Mouse (Mus musculus) myocyte (in vitro differentiated cells): ENCODE results near the gene Peak1. TPM values are rescaled to one million over a fixed set of nuclear protein-coding genes. Genes with fewer than 3 reads are reported as not detected.

ENCODE experiments used
- H3K27me3 ChIP-seq: one replicate; pipeline ENCODE4 v1.6.1; 2011; ENCODE audit not compliant: control insufficient read depth, insufficient read depth, insufficient read length
- H3K36me3 ChIP-seq: one replicate; pipeline ENCODE4 v1.6.1; 2011; ENCODE audit not compliant: control insufficient read depth, insufficient read depth
- H3K4me2 ChIP-seq: one replicate; pipeline ENCODE4 v1.6.1; 2011; ENCODE audit warnings: low read depth, control low read depth
- H3K4me3 ChIP-seq: one replicate; pipeline ENCODE4 v1.5.1; 2011; ENCODE audit warnings: mild to moderate bottlenecking, control low read depth, moderate library complexity
- H3K79me2 ChIP-seq: one replicate; pipeline ENCODE4 v1.6.1; 2011; ENCODE audit not compliant: control insufficient read depth, insufficient read depth
- H3ac ChIP-seq: one replicate; pipeline ENCODE4 v1.6.1; 2011; ENCODE audit not compliant: control insufficient read depth, insufficient read length
- CEBPB ChIP-seq: IDR thresholded peaks from 2 replicates; pipeline ENCODE4 v1.6.1; 2011; ENCODE audit warnings: mild to moderate bottlenecking, moderate library complexity; ENCODE audit not compliant: poor library complexity, insufficient read depth, severe bottlenecking
- E2F4 ChIP-seq: IDR thresholded peaks from one replicate; pipeline ENCODE4 v1.6.1; 2011; ENCODE audit warnings: mild to moderate bottlenecking, control low read depth, moderate library complexity; ENCODE audit not compliant: insufficient read depth
- MAX ChIP-seq: IDR thresholded peaks from one replicate; pipeline ENCODE4 v1.6.1; 2011; ENCODE audit warnings: low read depth, mild to moderate bottlenecking, control low read depth
- MYOD1 ChIP-seq, 3 experiments: IDR thresholded peaks; one replicate each; pipeline ENCODE4 v1.6.1; 2011; ENCODE audit warnings: control low read depth in 2 of 3, low read depth in 2 of 3, mild to moderate bottlenecking in 2 of 3, moderate library complexity in 1 of 3; ENCODE audit not compliant: insufficient read length in 2 of 3, control insufficient read depth in 1 of 3
- MYOG ChIP-seq, 3 experiments: IDR thresholded peaks; one replicate each; pipeline ENCODE4 v1.6.1; 2011; ENCODE audit warnings: control low read depth in 2 of 3, low read depth in 2 of 3, mild to moderate bottlenecking in 2 of 3; ENCODE audit not compliant: insufficient read length in 2 of 3, control insufficient read depth in 1 of 3, insufficient read depth in 1 of 3
- POLR2A ChIP-seq: IDR thresholded peaks from one replicate; pipeline ENCODE4 v1.6.1; 2011; ENCODE audit warnings: low read depth, mild to moderate bottlenecking, control low read depth, moderate library complexity; ENCODE audit not compliant: insufficient read length
- POLR2AphosphoS2 ChIP-seq: IDR thresholded peaks from one replicate; pipeline ENCODE4 v1.6.1; 2011; ENCODE audit warnings: low read depth, control low read depth; ENCODE audit not compliant: insufficient read length
- REST ChIP-seq: IDR thresholded peaks from one replicate; pipeline ENCODE4 v1.6.1; 2011; ENCODE audit warnings: mild to moderate bottlenecking, control low read depth, moderate library complexity; ENCODE audit not compliant: insufficient read depth, insufficient read length
- SRF ChIP-seq: IDR thresholded peaks from one replicate; pipeline ENCODE4 v1.6.1; 2011; ENCODE audit warnings: low read depth; ENCODE audit not compliant: control insufficient read depth, insufficient read length
- TCF12 ChIP-seq: IDR thresholded peaks from one replicate; pipeline ENCODE4 v1.6.1; 2011; ENCODE audit warnings: mild to moderate bottlenecking, control low read depth; ENCODE audit not compliant: poor library complexity, insufficient read depth, severe bottlenecking
- TCF3 ChIP-seq: IDR thresholded peaks from one replicate; pipeline ENCODE4 v1.6.1; 2011; ENCODE audit warnings: low read depth, control low read depth; ENCODE audit not compliant: insufficient read length
- USF1 ChIP-seq: IDR thresholded peaks from one replicate; pipeline ENCODE4 v1.6.1; 2011; ENCODE audit warnings: low read depth, mild to moderate bottlenecking, control low read depth, moderate library complexity
- polyA plus RNA-seq: library from polyadenylated mRNA; unstranded; fragments of >200 nt; fragmentation: generic; extraction: Trizol; gene quantifications from one replicate; pipeline ENCODE4 v1.2.1, GENCODE M21; 2012; ENCODE audit warnings: missing spikeins

The Peak1 gene
- polyA plus RNA-seq, 1 experiment = 13.3 TPM

DNA sequence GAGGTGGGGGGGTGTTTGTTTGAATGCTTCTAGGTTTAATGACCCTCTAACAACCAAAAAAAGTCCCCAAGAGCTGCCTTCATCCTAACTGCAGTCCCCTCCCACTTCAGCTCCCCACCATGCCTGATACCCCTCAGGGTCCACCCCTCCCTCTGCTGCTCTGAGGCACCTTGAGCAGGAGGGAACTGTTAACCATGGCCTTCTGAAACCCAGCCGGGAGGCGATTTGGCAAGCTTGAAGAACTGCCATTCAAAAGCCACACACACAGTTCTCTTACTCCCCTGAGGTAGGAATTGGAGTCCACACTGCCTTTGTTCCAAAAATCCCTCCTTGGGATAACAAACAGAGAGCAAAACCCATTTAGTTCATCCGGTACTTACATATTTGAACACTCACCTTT, 222.7 kb downstream of the Peak1 start:
- no peak for TF ChIP-seq MYOD1 (IDR thresholded peaks at IDR 0.05; ENCODE audit: control insufficient read depth in 1 of 3, insufficient read length in 2 of 3, low read depth in 2 of 3)
- no peak for TF ChIP-seq REST
- no peak for TF ChIP-seq TCF12
- no peak for TF ChIP-seq USF1
- no peak for TF ChIP-seq POLR2A
- no peak for TF ChIP-seq MYOG (IDR thresholded peaks at IDR 0.05; ENCODE audit: control insufficient read depth in 1 of 3, insufficient read depth in 1 of 3, insufficient read length in 2 of 3, low read depth in 2 of 3)
- TF ChIP-seq TCF3 = no peak
- TF ChIP-seq POLR2AphosphoS2 = no peak
- no peak for TF ChIP-seq SRF
- TF ChIP-seq CEBPB = no peak
- TF ChIP-seq MAX = no peak
- TF ChIP-seq E2F4 = no peak
- Histone ChIP-seq H3ac (no peak overlapping the region), H3K27me3 (no peaks in the 10 kb centered on the region), H3K36me3 (no peaks in the 10 kb centered on the region), H3K4me2 (no peak overlapping the region), H3K79me2 (no peaks in the 10 kb centered on the region), H3K4me3 (no peak overlapping the region)

DNA sequence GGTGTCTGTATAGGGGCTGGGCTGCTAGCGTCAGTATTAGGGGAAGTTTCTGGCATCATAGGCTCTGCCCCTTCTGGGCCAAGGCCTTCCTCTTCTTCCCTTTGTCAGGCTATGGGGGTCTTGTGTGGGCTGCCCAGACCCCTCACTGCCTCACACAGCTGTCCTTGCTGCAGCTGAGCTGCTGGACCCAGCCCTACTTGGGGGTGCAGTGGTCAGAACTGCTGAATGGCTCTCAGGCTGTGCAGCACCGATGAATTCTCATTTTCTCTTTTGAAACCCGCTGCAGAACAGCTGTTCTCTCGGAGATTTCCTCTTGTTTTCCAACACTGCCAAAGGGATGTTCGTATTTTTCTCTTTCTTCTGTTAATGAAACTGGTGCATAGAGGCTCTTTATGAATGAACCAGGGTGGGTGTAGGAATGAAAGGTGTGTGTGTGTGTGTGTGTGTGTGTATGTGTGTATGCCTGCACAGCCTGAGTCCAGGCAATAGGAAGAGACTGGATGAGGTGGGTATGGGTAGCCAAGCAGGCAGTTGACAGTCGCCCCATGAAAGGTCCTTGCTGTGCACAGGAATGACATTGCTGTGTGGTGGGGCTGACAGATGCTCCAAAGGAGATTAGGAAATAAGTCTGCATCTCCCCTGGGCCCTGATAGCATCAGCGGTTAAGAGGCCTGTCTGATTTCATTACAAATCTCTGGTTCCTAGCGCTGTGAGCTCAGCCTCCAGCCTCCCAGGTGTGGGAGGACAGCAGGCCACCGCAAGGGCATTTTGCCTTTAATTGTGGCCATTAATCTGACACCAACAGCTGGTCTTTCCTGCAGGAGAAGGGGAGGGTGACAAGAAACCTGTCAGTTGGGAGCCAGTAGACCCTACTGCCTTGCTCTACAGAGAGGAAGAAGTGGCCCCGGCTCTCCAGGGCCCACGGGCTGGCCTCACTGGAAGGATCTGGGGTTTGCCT, 226.1 kb downstream of the Peak1 start:
- no peak overlapping the region for H3ac ChIP-seq
- TF ChIP-seq SRF = no peak
- no peak for TF ChIP-seq CEBPB
- TF ChIP-seq MYOD1 (IDR thresholded peaks at IDR 0.05; ENCODE audit: control insufficient read depth in 1 of 3, insufficient read length in 2 of 3, low read depth in 2 of 3) = peak in 1 of 3 experiments; percentile 18
- no peak for TF ChIP-seq MYOG (IDR thresholded peaks at IDR 0.05; ENCODE audit: control insufficient read depth in 1 of 3, insufficient read depth in 1 of 3, insufficient read length in 2 of 3, low read depth in 2 of 3)
- no peak for TF ChIP-seq TCF3
- TF ChIP-seq POLR2AphosphoS2 = no peak
- no peak for TF ChIP-seq REST
- H3K4me2 ChIP-seq = no peak overlapping the region
- no peaks in the 10 kb centered on the region for H3K79me2 ChIP-seq
- H3K36me3 ChIP-seq = no peaks in the 10 kb centered on the region
- H3K27me3 ChIP-seq = no peaks in the 10 kb centered on the region
- no peak overlapping the region for H3K4me3 ChIP-seq

DNA sequence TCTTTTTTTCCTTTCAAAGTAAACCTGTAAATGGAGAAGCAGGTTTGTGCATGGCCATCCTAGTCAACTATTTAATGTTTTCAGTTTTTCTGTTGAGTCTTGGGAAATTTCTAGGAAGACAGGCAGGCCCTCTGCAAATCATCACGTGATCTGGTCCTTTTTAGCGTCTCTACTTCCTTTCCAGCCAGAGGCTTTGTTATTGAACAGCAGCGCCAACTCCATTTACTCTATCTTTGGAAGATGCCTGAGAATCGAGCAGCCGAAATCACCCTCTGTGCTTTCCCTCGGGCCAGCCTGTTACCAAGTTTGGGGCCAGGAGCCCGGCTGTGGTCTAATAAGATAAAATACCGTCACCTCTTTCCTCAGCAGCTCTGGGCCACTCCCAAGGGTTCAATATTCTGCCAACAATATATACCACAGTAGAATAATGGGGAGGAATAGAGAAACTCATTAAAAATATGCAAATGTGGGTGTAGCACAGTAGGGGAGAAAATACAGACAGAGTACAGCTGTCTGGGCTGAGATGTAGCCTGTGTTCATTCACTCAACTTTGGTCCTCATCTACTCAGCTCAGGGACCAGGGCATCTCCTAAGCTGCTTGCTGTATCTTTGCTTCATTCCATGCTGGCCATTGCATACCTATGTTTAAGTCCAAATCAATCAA, 237.6 kb downstream of the Peak1 start:
- Histone ChIP-seq H3K4me2 (no peak overlapping the region), H3K36me3 (no peaks in the 10 kb centered on the region), H3K4me3 (no peak overlapping the region), H3ac (no peak overlapping the region), H3K27me3 (no peaks in the 10 kb centered on the region), H3K79me2 (no peaks in the 10 kb centered on the region)
- TF ChIP-seq USF1 = no peak
- no peak for TF ChIP-seq POLR2AphosphoS2
- TF ChIP-seq CEBPB = no peak
- no peak for TF ChIP-seq SRF
- no peak for TF ChIP-seq E2F4
- TF ChIP-seq TCF12 = no peak
- TF ChIP-seq MYOG (IDR thresholded peaks at IDR 0.05; ENCODE audit: control insufficient read depth in 1 of 3, insufficient read depth in 1 of 3, insufficient read length in 2 of 3, low read depth in 2 of 3) = no peak
- TF ChIP-seq MAX = no peak

DNA sequence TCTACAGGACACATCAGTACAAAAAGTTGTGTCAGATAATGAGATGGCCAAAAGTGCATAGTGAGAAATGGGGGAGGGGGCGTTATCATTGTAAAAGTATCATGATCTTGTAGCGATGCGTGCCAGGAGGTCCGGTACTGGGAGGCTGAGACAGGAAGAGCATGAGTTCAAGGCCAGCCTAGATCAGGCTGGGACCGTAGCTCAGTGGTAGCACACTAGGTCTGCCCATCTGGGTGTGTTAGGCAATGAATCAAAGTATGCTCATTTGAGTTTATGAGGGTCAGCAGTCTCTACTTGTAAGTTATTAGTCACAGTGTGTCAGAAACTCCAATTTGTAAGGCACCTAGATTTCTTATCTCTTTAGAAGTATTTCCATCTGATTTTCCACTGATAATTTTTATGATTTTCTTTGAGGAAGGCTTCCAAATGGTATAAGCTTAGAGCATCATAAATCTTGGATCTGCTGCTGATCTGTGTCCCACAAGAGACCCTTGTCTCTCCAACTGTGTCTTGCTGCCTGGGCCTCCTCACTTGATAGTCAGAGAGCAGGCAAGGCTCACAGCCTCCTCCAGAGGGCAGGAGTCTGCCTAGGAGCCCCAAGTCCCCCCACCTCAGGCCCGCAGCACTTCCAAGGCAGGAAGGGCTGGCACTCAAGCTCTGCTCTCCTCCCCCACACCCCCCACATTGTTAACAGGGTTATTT, 238.3 kb downstream of the Peak1 start:
- no peak overlapping the region for H3ac ChIP-seq

More for the DNA sequence above, 238.3 kb downstream of the Peak1 start:
- no peaks in the 10 kb centered on the region for H3K79me2 ChIP-seq
- TF ChIP-seq TCF3 (no peak), CEBPB (no peak), SRF (no peak), MYOD1 (IDR thresholded peaks at IDR 0.05; ENCODE audit: control insufficient read depth in 1 of 3, insufficient read length in 2 of 3, low read depth in 2 of 3) (no peak), USF1 (no peak), MYOG (IDR thresholded peaks at IDR 0.05; ENCODE audit: control insufficient read depth in 1 of 3, insufficient read depth in 1 of 3, insufficient read length in 2 of 3, low read depth in 2 of 3) (no peak), TCF12 (no peak), MAX (no peak)
- H3K27me3 ChIP-seq = no peaks in the 10 kb centered on the region
- no peak overlapping the region for H3K4me3 ChIP-seq
- H3K4me2 ChIP-seq = no peak overlapping the region
- H3K36me3 ChIP-seq = no peaks in the 10 kb centered on the region
